Mouse (Mus musculus) liver, embryonic 18 days (tissue): ENCODE results near the gene Capn10. TPM values are rescaled to one million over a fixed set of nuclear protein-coding genes. Genes with fewer than 3 reads are reported as not detected.

Experiments
- polyA plus RNA-seq: library from polyadenylated mRNA; depleted of rRNA; stranded (reverse); fragments of >200 nt; gene quantifications from 2 replicates; pipeline ENCODE4 v1.2.3, GENCODE M21; 2012; rRNA removed

Gene Capn10
- 33.1 and 38.7 TPM in 2 replicates for polyA plus RNA-seq

DNA sequence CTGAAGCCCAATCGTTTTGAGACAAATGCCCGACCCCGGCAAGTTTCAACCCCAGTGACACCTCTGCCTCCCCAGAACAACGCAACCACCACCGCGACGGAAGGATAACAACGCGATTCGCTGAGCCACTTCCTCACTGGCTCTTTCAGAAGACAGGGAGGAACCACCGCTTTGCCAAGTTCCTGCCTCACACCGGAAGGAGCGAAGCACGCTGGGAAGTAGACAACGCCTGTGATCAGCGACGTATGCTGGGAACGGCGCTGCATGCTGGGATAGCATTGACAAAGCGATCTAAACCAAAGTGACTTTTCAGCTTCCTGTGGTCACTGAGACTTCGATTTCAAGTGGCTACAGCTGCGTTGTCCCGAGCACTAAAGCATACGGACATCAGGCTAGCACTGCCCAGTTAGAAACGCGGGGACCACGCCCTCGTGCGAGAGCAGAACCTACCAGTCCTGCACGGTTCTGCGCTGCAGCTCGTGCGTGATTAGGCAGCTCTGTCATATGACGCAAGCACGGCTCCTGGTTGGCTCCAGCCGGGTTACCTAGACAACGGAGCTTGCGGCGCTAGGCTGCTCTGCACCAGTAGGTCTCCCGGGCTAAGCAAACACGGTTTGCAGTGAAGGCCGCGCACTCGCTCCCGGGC lies at the start of gene Capn10:
Gene Capn10, plus strand, starts transcription at position 195 of the 646 bp plus-strand sequence.

DNA sequence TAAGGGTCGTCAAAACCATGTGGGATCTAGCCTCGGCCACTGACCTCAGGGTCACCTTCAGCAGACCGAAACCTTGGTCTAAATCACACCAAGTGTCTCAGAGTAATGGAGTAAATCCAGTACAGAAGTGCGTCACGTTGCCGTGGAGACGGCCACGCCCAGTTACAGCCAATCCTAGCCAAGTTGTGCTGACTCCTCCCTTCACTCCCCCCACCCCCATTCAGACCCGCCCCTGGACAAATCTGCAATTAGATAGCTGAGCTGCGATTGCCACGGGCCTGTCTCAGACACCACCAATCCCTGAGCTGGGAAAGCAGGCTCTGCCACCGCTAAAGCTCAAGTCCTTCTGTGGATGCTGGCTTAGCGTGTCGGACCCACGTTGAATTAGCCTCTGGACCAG lies 31.4 kb upstream of the Capn10 start, which contains the start of gene Ankmy1:
Gene Ankmy1, minus strand, starts transcription at position 121 of the 400 bp plus-strand sequence.

GRCm38 (mm10) chr1:92906779-92907631 lies 27.2 kb upstream of the Capn10 start, which contains the start of gene Dusp28:
Gene Dusp28 (plus strand): TSS chr1:92906981.

DNA sequence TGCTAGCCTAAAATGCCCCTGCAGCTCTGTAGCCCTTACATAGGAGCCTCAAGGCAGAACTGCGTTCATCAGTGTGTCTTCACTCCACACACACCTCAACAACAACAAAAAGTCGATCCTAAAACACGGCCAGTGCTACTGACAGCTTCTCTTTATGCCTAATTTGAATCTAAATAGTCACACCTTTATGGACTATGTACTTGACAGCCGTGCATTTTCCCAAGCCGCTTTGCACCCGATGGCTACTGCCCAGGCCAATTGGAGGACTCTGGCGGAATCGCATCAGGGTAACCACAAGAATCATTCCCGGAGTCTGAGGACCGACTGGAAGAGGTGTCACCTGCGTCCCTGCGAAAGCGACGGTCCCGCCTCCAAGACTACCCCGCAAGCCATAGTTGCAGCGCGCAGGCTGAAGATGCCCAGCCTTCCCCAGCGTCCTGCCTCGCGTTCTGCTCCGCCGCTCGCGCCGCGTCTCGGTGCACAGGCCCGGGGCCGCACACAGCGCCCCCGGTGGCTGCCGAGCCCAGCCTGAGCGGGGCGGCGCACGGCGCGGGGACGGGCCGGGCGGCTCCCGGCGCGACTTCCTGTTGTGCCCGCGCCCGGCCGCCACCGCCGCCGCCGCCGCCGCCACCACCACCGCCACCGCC lies 23.8 kb upstream of the Capn10 start, which contains the start of gene Rnpepl1:
Gene Rnpepl1, plus strand, starts transcription at position 545 of the 647 bp plus-strand sequence.

GRCm38 (mm10) chr1:92950607-92951006 lies 16.4 kb downstream of the Capn10 start, which contains the start of gene Gpr35:
Gene Gpr35 (plus strand): TSS chr1:92950865.

Other genes with a start within 250 kb of the Capn10 start
- gene Gpc1, start 102.7 kb upstream of the Capn10 start, polyA plus RNA-seq, result 1.8 and 2.3 TPM in 2 replicates
- gene Ankmy1, start 31.5 kb upstream of the Capn10 start, polyA plus RNA-seq, result 0.01 and 0.03 TPM in 2 replicates
- 14.2 and 15.5 TPM in 2 replicates for gene Dusp28, start 27.4 kb upstream of the Capn10 start, polyA plus RNA-seq
- gene Rnpepl1, start 23.6 kb upstream of the Capn10 start, polyA plus RNA-seq, result 13.7 and 15.5 TPM in 2 replicates
- gene Gpr35, start 16.5 kb downstream of the Capn10 start, polyA plus RNA-seq, result 0.67 and 0.88 TPM in 2 replicates
- 0.04 TPM in 1 of 2 replicates, not detected in the other for gene Aqp12, start 72.0 kb downstream of the Capn10 start, polyA plus RNA-seq
- 0.07 and 0.10 TPM in 2 replicates for gene Kif1a, start 167.6 kb downstream of the Capn10 start, polyA plus RNA-seq
- 41.9 and 61.0 TPM in 2 replicates for gene Agxt, start 200.9 kb downstream of the Capn10 start, polyA plus RNA-seq
- gene 2310007B03Rik, start 226.6 kb downstream of the Capn10 start, polyA plus RNA-seq, result 0.96 and 1.1 TPM in 2 replicates
- gene Crocc2, start 234.3 kb downstream of the Capn10 start, polyA plus RNA-seq, result under 0.01 TPM in 2 replicates